ENCODE assay signal across 8 mouse cellular contexts in the genomic region with DNA sequence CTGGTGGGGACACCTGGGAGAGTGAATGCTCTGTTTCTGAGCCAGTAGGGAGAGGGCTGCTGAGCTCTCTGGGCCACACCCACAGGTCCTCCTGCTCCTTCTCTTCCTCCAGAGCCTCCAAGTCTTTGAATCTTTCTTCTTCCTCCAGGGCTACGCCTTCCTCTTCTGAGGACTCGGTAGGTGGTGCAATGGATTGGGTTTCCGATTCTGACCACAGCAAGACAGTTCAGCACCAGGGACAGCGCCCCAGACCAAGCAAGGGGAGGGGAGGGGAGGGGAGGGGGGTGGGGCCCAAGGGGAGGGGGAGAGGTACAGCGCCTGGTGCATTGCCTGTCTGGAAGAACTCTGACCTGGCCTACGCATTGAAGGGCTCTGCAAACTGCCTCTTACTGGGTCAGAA. TPM values are rescaled to one million over a fixed set of nuclear protein-coding genes. Genes with fewer than 3 reads are reported as not detected.
DNase-seq lines count a peak whose midpoint lies in the region; ATAC-seq and TF ChIP-seq lines count a peak whose summit lies in the region.
"Had no signal": no experiment of that assay in that cellular context is flagged by ENCODE, and none has a peak within 500 bp of the region (broad histone marks: within the 10 kb centered on the region; RNA-seq: fewer than 3 reads in every experiment).

No protein-coding gene starts in this region.

- peak; percentile 70 for DNase-seq in liver
- DNase-seq in ES-E14 (ENCODE audit: low read depth, low spot score), result peak; percentile 90
- DNase-seq in c-Kit-positive CD71-negative TER-119-negative erythroid progenitor cells, embryonic 14.5 days (ENCODE audit: low read depth), result peak; percentile 71
- DNase-seq in layer of hippocampus, adult 2 months (ENCODE audit: low spot score in 2 of 2), result no peak

- peaks cover 11% of the 10 kb centered on the region for H3K4me1 ChIP-seq in liver, embryonic 12.5 days
- peaks cover 0 to 17% of the 10 kb centered on the region in 2 experiments; a peak in 2 of 4 replicates for H3K4me1 ChIP-seq in ES-E14 (ENCODE audit: control insufficient read depth in 2 of 2, insufficient read depth in 2 of 2, low read length in 2 of 2, poor library complexity in 1 of 2)

- H3K4me2 ChIP-seq in liver, embryonic 12.5 days, result no peak overlapping the region
- no peak overlapping the region for H3K4me2 ChIP-seq in myocyte (ENCODE audit: low read depth)

- ATAC-seq in liver, embryonic 12.5 days, result no peak
- ATAC-seq in erythroid progenitor cell, adult 5-6 weeks (replicated peaks; ENCODE audit: low FRiP score, poor library complexity, severe bottlenecking), result no peak

- TF ChIP-seq POLR2A in myocyte (IDR thresholded peaks at IDR 0.05; ENCODE audit: insufficient read length, low read depth), result no peak

- no peak overlapping the region for H3ac ChIP-seq in myocyte (ENCODE audit: control insufficient read depth, insufficient read length)

- H3K4me3 ChIP-seq in liver, embryonic 12.5 days, result no peak overlapping the region
- H3K4me3 ChIP-seq in ES-E14 (ENCODE audit: insufficient read depth in 1 of 2, low read depth in 1 of 2, low read length in 2 of 2, poor library complexity in 1 of 2, severe bottlenecking in 1 of 2) (no peak overlapping the region), myocyte (no peak overlapping the region)
- H3K4me3 ChIP-seq in layer of hippocampus, adult 2 months, result no peak overlapping the region

- 2% methylated on average over 4 of the region's 6 CpGs for WGBS in liver, embryonic 12.5 days (ENCODE audit: insufficient replicate concordance)

- H3K9me3 ChIP-seq in liver, embryonic 12.5 days (replicated peaks), result no peaks in the 10 kb centered on the region
- H3K9me3 ChIP-seq in ES-E14 (ENCODE audit: control insufficient read depth, insufficient read depth, low read depth, low read length), result no peaks in the 10 kb centered on the region

- H3K79me2 ChIP-seq in myocyte (ENCODE audit: control insufficient read depth, insufficient read depth), result no peaks in the 10 kb centered on the region

- no peak overlapping the region for H3K9ac ChIP-seq in liver, embryonic 12.5 days
- no peak overlapping the region for H3K9ac ChIP-seq in ES-E14 (ENCODE audit: insufficient read depth, low read depth, low read length, poor library complexity, severe bottlenecking)

- H3K27me3 ChIP-seq in liver, embryonic 12.5 days (replicated peaks), result peaks cover 100% of the 10 kb centered on the region
- peaks cover 44% of the 10 kb centered on the region for H3K27me3 ChIP-seq in myocyte (ENCODE audit: control insufficient read depth, insufficient read depth, insufficient read length)

- in situ Hi-C loops in ES-E14 (cut with MboI; ENCODE audit: low sequenced_read_pairs in 2 of 2, unreplicated experiment in 2 of 2), result no loop called here

- H3K27ac ChIP-seq in liver, embryonic 12.5 days, result no peak overlapping the region
- H3K27ac ChIP-seq in ES-E14 (ENCODE audit: insufficient read depth, low read depth, low read length, poor library complexity, severe bottlenecking), result no peak overlapping the region
- no peak overlapping the region for H3K27ac ChIP-seq in layer of hippocampus, adult 2 months

- no peaks in the 10 kb centered on the region for H3K36me3 ChIP-seq in liver, embryonic 12.5 days
- H3K36me3 ChIP-seq in ES-E14 (ENCODE audit: control insufficient read depth, insufficient read depth, low read length, poor library complexity, severe bottlenecking) (no peaks in the 10 kb centered on the region), myocyte (ENCODE audit: control insufficient read depth, insufficient read depth) (no peaks in the 10 kb centered on the region)

- TF ChIP-seq CTCF in layer of hippocampus, adult 2 months (conservative IDR thresholded peaks at IDR 0.05), result no peak

TF ChIP-seq in ES-E14, 5 proteins besides CTCF, POLR2A, EP300 and RAD21:
- TF ChIP-seq ZC3H11A (IDR thresholded peaks at IDR 0.05; ENCODE audit: borderline replicate concordance, low read depth, low read length), result no peak
- no peak for TF ChIP-seq MAFK (IDR thresholded peaks at IDR 0.05; ENCODE audit: insufficient read depth, low read depth, low read length)
- TF ChIP-seq CHD2 (IDR thresholded peaks at IDR 0.05; ENCODE audit: low read depth, low read length), result no peak

TF ChIP-seq in myocyte, 11 proteins besides CTCF, POLR2A, EP300 and RAD21:
- TF ChIP-seq REST (IDR thresholded peaks at IDR 0.05; ENCODE audit: insufficient read depth, insufficient read length) (peak; percentile 84), TCF12 (IDR thresholded peaks at IDR 0.05; ENCODE audit: insufficient read depth, poor library complexity, severe bottlenecking) (no peak)

RNA-seq across cellular contexts. Expression of a gene that starts 6.6 kb away (rescaled TPM):
- not detected in 2 replicates for polyA plus RNA-seq in liver, embryonic 12.5 days (2016; fragmentation: Nextera tagmentation; extraction: Ambion mirVana)
- 1.4 and 2.6 TPM in 2 replicates for total RNA-seq in ES-E14 (2012; rRNA removed)
- 0.06 TPM for polyA plus RNA-seq in myocyte (2012; fragmentation: generic; extraction: Trizol)
- total RNA-seq in erythroid progenitor cell, adult 5-6 weeks (2015; ENCODE audit: low replicate concordance), result not detected in 2 replicates
- total RNA-seq in erythroid progenitor cell, adult 5-6 weeks (2017; ENCODE audit: low replicate concordance), result not detected in 2 replicates
- 100 to 1,000 TPM; 309 to 328 TPM for total RNA-seq in layer of hippocampus, adult 2 months (2021)
- total RNA-seq: gastrocnemius, adult 18-20 months had no signal

RNA-seq across cellular contexts. Expression of a gene that starts 22.6 kb away (rescaled TPM):
- polyA plus RNA-seq in liver, embryonic 12.5 days (2016; fragmentation: Nextera tagmentation; extraction: Ambion mirVana), result 7.2 and 7.3 TPM in 2 replicates
- total RNA-seq in ES-E14 (2012; rRNA removed), result 22.3 and 29.4 TPM in 2 replicates
- 268 TPM for polyA plus RNA-seq in myocyte (2012; fragmentation: generic; extraction: Trizol)
- total RNA-seq in erythroid progenitor cell, adult 5-6 weeks (2015; ENCODE audit: low replicate concordance), result not detected in 2 replicates
- total RNA-seq in erythroid progenitor cell, adult 5-6 weeks (2017; ENCODE audit: low replicate concordance), result not detected in 2 replicates
- total RNA-seq in layer of hippocampus, adult 2 months (2021), result 1 to 10 TPM; 4.0 to 4.8 TPM

RNA-seq across cellular contexts. Expression of a gene that starts 33.9 kb away (rescaled TPM):
- not detected in 2 replicates for polyA plus RNA-seq in liver, embryonic 12.5 days (2016; fragmentation: Nextera tagmentation; extraction: Ambion mirVana)
- total RNA-seq in ES-E14 (2012; rRNA removed), result not detected in 2 replicates
- not detected for polyA plus RNA-seq in myocyte (2012; fragmentation: generic; extraction: Trizol)
- total RNA-seq in erythroid progenitor cell, adult 5-6 weeks (2015; ENCODE audit: low replicate concordance), result not detected in 2 replicates
- total RNA-seq in erythroid progenitor cell, adult 5-6 weeks (2017; ENCODE audit: low replicate concordance), result not detected in 2 replicates
- 10 to 100 TPM; 16.2 to 16.5 TPM for total RNA-seq in layer of hippocampus, adult 2 months (2021)
- total RNA-seq: gastrocnemius, adult 18-20 months had no signal

RNA-seq across cellular contexts. Expression of a gene that starts 45.0 kb away (rescaled TPM):
- 3.9 and 6.5 TPM in 2 replicates for polyA plus RNA-seq in liver, embryonic 12.5 days (2016; fragmentation: Nextera tagmentation; extraction: Ambion mirVana)
- 9.4 and 19.7 TPM in 2 replicates for total RNA-seq in ES-E14 (2012; rRNA removed)
- polyA plus RNA-seq in myocyte (2012; fragmentation: generic; extraction: Trizol), result 67.6 TPM
- not detected in 2 replicates for total RNA-seq in erythroid progenitor cell, adult 5-6 weeks (2015; ENCODE audit: low replicate concordance)
- total RNA-seq in erythroid progenitor cell, adult 5-6 weeks (2017; ENCODE audit: low replicate concordance), result not detected in 2 replicates
- total RNA-seq in layer of hippocampus, adult 2 months (2021), result 1 to 10 TPM; 1.6 to 3.7 TPM

RNA-seq across cellular contexts. Expression of a gene that starts 49.5 kb away (rescaled TPM):
- polyA plus RNA-seq in liver, embryonic 12.5 days (2016; fragmentation: Nextera tagmentation; extraction: Ambion mirVana), result 41.4 and 44.0 TPM in 2 replicates
- total RNA-seq in ES-E14 (2012; rRNA removed), result 33.5 and 37.9 TPM in 2 replicates
- polyA plus RNA-seq in myocyte (2012; fragmentation: generic; extraction: Trizol), result 11.7 TPM
- 3.6 and 8.4 TPM in 2 replicates for total RNA-seq in erythroid progenitor cell, adult 5-6 weeks (2015; ENCODE audit: low replicate concordance)
- total RNA-seq in erythroid progenitor cell, adult 5-6 weeks (2017; ENCODE audit: low replicate concordance), result 3.6 and 5.4 TPM in 2 replicates
- 10 to 100 TPM; 15.0 to 16.5 TPM for total RNA-seq in layer of hippocampus, adult 2 months (2021)

Comparison
In these comparisons a context has a peak if more than half of its experiments do, and no peak if none do; other contexts are left out.
1. DNase-seq: peak in liver (single experiment), ES-E14 (single experiment) and c-Kit-positive CD71-negative TER-119-negative erythroid progenitor cells, embryonic 14.5 days (single experiment); none in layer of hippocampus, adult 2 months (0 of 2).
2. RNA of a gene that starts 6.6 kb away (total RNA-seq): 309 to 328 TPM in layer of hippocampus, adult 2 months; 1.4 to 2.6 TPM in ES-E14 and not detected in erythroid progenitor cell, adult 5-6 weeks; every median in the first group is over 10 times any median in the second.
3. RNA of a gene that starts 22.6 kb away (total RNA-seq): 22.3 to 29.4 TPM in ES-E14 and 4.0 to 4.8 TPM in layer of hippocampus, adult 2 months; not detected in erythroid progenitor cell, adult 5-6 weeks; every median in the first group is over 4 times any median in the second.
4. RNA of a gene that starts 33.9 kb away (total RNA-seq): 16.2 to 16.5 TPM in layer of hippocampus, adult 2 months; not detected in ES-E14 and not detected in erythroid progenitor cell, adult 5-6 weeks; every median in the first group is over 10 times any median in the second.